Comparison of ENCODE assay signal across 11 mouse cellular contexts in genomic region chr10:99241284-99241828, GRCm38 (mm10). TPM values are rescaled to one million over a fixed set of nuclear protein-coding genes. Genes with fewer than 3 reads are reported as not detected.
DNase-seq lines count a peak whose midpoint lies in the region; ATAC-seq and TF ChIP-seq lines count a peak whose summit lies in the region.
"Had no signal": no experiment of that assay in that cellular context is flagged by ENCODE, and none has a peak within 500 bp of the region (broad histone marks: within the 10 kb centered on the region; RNA-seq: fewer than 3 reads in every experiment).

No protein-coding gene starts in this region.

- 0 out of 2 replicates have a peak, but pooled peaks cover 3% of the 10 kb centered on the region for H3K36me3 ChIP-seq in liver, postnatal 0 days (replicated peaks; ENCODE audit: insufficient read depth, low read length)
- H3K36me3 ChIP-seq in liver, embryonic 12.5 days = no peaks in the 10 kb centered on the region
- H3K36me3 ChIP-seq in small intestine, adult 2 months (ENCODE audit: control insufficient read depth, insufficient read depth, low read length) = no peaks in the 10 kb centered on the region

- TF ChIP-seq CTCF in liver, postnatal 0 days (IDR thresholded peaks at IDR 0.05; ENCODE audit: low read depth) = no peak
- TF ChIP-seq CTCF in embryonic fibroblast, embryonic 13.5 days (IDR thresholded peaks at IDR 0.05; ENCODE audit: borderline replicate concordance, insufficient read depth, low read length) = no peak
- TF ChIP-seq CTCF in small intestine, adult 2 months (IDR thresholded peaks at IDR 0.05; ENCODE audit: extremely low read depth, insufficient read length, insufficient replicate concordance, low read depth, low read length) = no peak

- H3K9me3 ChIP-seq in liver, postnatal 0 days (ENCODE audit: low read length) = no peaks in the 10 kb centered on the region
- H3K9me3 ChIP-seq in liver, embryonic 12.5 days (replicated peaks) = no peaks in the 10 kb centered on the region

- no peak overlapping the region for H3K4me3 ChIP-seq in liver, postnatal 0 days (ENCODE audit: low read depth, low read length)
- no peak overlapping the region for H3K4me3 ChIP-seq in liver, embryonic 12.5 days
- H3K4me3 ChIP-seq in embryonic fibroblast, embryonic 13.5 days (ENCODE audit: insufficient read depth, low read length) = no peak overlapping the region
- no peak overlapping the region for H3K4me3 ChIP-seq in small intestine, adult 2 months (ENCODE audit: low read depth, low read length)

- H3K27ac ChIP-seq in liver, postnatal 0 days (ENCODE audit: low read depth) = peak overlapping the region; percentile 62
- H3K27ac ChIP-seq in liver, embryonic 12.5 days = no peak overlapping the region
- H3K27ac ChIP-seq in embryonic fibroblast, embryonic 13.5 days (ENCODE audit: insufficient read depth, low read length) = peak overlapping the region; percentile 92
- peak overlapping the region; percentile 25; the same call in 1 of the 2 replicates for H3K27ac ChIP-seq in small intestine, adult 2 months (ENCODE audit: insufficient read depth, low read depth, low read length)
- H3K27ac ChIP-seq: hindbrain, embryonic 14.5 days had no signal

- H3K9ac ChIP-seq in liver, postnatal 0 days (replicated peaks) = no peak overlapping the region
- no peak overlapping the region for H3K9ac ChIP-seq in liver, embryonic 12.5 days
- H3K9ac ChIP-seq: hindbrain, embryonic 14.5 days had no signal

- no peak for DNase-seq in frontal cortex, postnatal 25 days (ENCODE audit: low spot score in 2 of 2)
- no peak for DNase-seq in liver, postnatal 0 days
- no peak for DNase-seq in adrenal gland, adult (ENCODE audit: inconsistent age in 2 of 2, low spot score in 1 of 2)
- no peak for DNase-seq in urinary bladder, adult 18-20 months (ENCODE audit: low spot score in 2 of 2)
- DNase-seq: adrenal gland, postnatal 10 days; kidney, postnatal 10 days had no signal

- TF ChIP-seq EP300 in liver, postnatal 0 days (IDR thresholded peaks at IDR 0.05; ENCODE audit: low read depth) = no peak

- 66% methylated on average over 7 of the region's 7 CpGs for WGBS in liver, postnatal 0 days (ENCODE audit: insufficient replicate concordance)
- WGBS in liver, embryonic 12.5 days (ENCODE audit: insufficient replicate concordance) = 55% methylated on average over 7 of the region's 7 CpGs
- 90% methylated on average over 7 of the region's 7 CpGs for WGBS in small intestine, adult 2 months

- H3K4me2 ChIP-seq in liver, postnatal 0 days (ENCODE audit: low read depth, low read length) = peak overlapping the region; percentile 38
- H3K4me2 ChIP-seq in liver, embryonic 12.5 days = no peak overlapping the region
- H3K4me2 ChIP-seq: hindbrain, embryonic 14.5 days had no signal

- no peak for TF ChIP-seq POLR2A in embryonic fibroblast, embryonic 13.5 days (IDR thresholded peaks at IDR 0.05; ENCODE audit: low read depth, low read length)
- no peak for TF ChIP-seq POLR2A in small intestine, adult 2 months (IDR thresholded peaks at IDR 0.05; ENCODE audit: low read depth, low read length)

- no peaks in the 10 kb centered on the region for H3K27me3 ChIP-seq in liver, postnatal 0 days (ENCODE audit: insufficient read depth, low read length)
- no peaks in the 10 kb centered on the region for H3K27me3 ChIP-seq in liver, embryonic 12.5 days (replicated peaks)
- no peaks in the 10 kb centered on the region for H3K27me3 ChIP-seq in small intestine, adult 2 months (ENCODE audit: control insufficient read depth, insufficient read depth, low read length)

- H3K4me1 ChIP-seq in liver, postnatal 0 days (ENCODE audit: insufficient read depth) = peaks cover 25% of the 10 kb centered on the region
- H3K4me1 ChIP-seq in liver, embryonic 12.5 days = peaks cover 12% of the 10 kb centered on the region; the same call in 1 of the 2 replicates
- H3K4me1 ChIP-seq in embryonic fibroblast, embryonic 13.5 days (ENCODE audit: control insufficient read depth, insufficient read depth, low read length) = peaks cover 21% of the 10 kb centered on the region
- peaks cover 15% of the 10 kb centered on the region; the same call in 1 of the 2 replicates for H3K4me1 ChIP-seq in small intestine, adult 2 months (ENCODE audit: control insufficient read depth, insufficient read depth, insufficient read length, low read length)

- peak; percentile 1; the same call in 1 of the 2 replicates for ATAC-seq in frontal cortex, adult (ENCODE audit: low TSS enrichment)
- ATAC-seq in liver, postnatal 0 days = 0 out of 2 replicates have a peak, but pooled peaks have one; percentile 4
- no peak for ATAC-seq in liver, embryonic 12.5 days

RNA-seq across cellular contexts. Expression of gene Dusp6, which starts 21.7 kb away (rescaled TPM):
- polyA plus RNA-seq in liver, postnatal 0 days (2015; fragmentation: Nextera tagmentation; extraction: Ambion mirVana) = 15.4 and 16.8 TPM in 2 replicates
- 17.9 and 18.7 TPM in 2 replicates for polyA plus RNA-seq in liver, embryonic 12.5 days (2016; fragmentation: Nextera tagmentation; extraction: Ambion mirVana)
- 23.2 and 41.3 TPM in 2 replicates for polyA plus RNA-seq in embryonic fibroblast, embryonic 13.5 days (2011; ENCODE audit: insufficient read length, low read depth, missing spikeins)
- polyA plus RNA-seq in small intestine, adult 2 months (2012; rRNA removed) = 28.7 and 98.8 TPM in 2 replicates
